Mouse (Mus musculus) liver, adult 2 months (tissue): ENCODE data around the gene Ltbp1. TPM values are rescaled to one million over a fixed set of nuclear protein-coding genes. Genes with fewer than 3 reads are reported as not detected.

Experiments used
- DNase-seq: peaks from one replicate; pipeline ENCODE4 v3.0.0-alpha.2; 2011; ENCODE audit warnings: low read depth, low spot score; ENCODE audit errors: extremely low read depth
- H3K27ac ChIP-seq: fragments of 200-500 bp; replicated peaks from 2 replicates; pipeline ENCODE4 v1.5.1; 2012; ENCODE audit warnings: low read depth, mild to moderate bottlenecking, control low read depth, inconsistent platforms, low read length; ENCODE audit not compliant: insufficient read depth
- H3K27me3 ChIP-seq: fragments of 200-500 bp; 2 replicates; pipeline ENCODE4 v1.6.1; 2012; ENCODE audit warnings: mild to moderate bottlenecking, moderate library complexity, low read length, inconsistent platforms; ENCODE audit not compliant: control insufficient read depth, insufficient read depth
- H3K36me3 ChIP-seq: fragments of 200-500 bp; 2 replicates; pipeline ENCODE4 v1.6.1; 2012; ENCODE audit warnings: low read length, inconsistent platforms; ENCODE audit not compliant: control insufficient read depth, insufficient read depth
- H3K4me1 ChIP-seq: fragments of 200-500 bp; 2 replicates; pipeline ENCODE4 v1.6.1; 2011; ENCODE audit warnings: low read length; ENCODE audit not compliant: control insufficient read depth, insufficient read depth
- H3K4me3 ChIP-seq: fragments of 200-500 bp; 2 replicates; pipeline ENCODE4 v1.5.1; 2011; ENCODE audit warnings: low read depth, mild to moderate bottlenecking, control low read depth, low read length, moderate library complexity; ENCODE audit not compliant: insufficient read depth
- H3K79me2 ChIP-seq: fragments of 200-500 bp; 2 replicates; pipeline ENCODE4 v1.6.1; 2012; ENCODE audit warnings: inconsistent platforms, mild to moderate bottlenecking, low read length, moderate library complexity; ENCODE audit not compliant: control insufficient read depth, insufficient read depth
- H3K9ac ChIP-seq: fragments of 200-500 bp; 2 replicates; pipeline ENCODE4 v1.6.1; 2012; ENCODE audit warnings: low read depth, mild to moderate bottlenecking, control low read depth, inconsistent platforms, low read length
- CTCF ChIP-seq: fragments of 200-500 bp; IDR thresholded peaks from 2 replicates; pipeline ENCODE4 v1.5.1; 2011; ENCODE audit warnings: low read depth, low read length, control low read depth
- POLR2A ChIP-seq: fragments of 200-500 bp; IDR thresholded peaks from 2 replicates; pipeline ENCODE4 v1.6.1; 2011; ENCODE audit warnings: low read length, control low read depth; ENCODE audit not compliant: insufficient read depth; ENCODE audit errors: extremely low read depth
- WGBS: fragments of 180-500 bp; shearing (Covaris S2); methylation state at CpG from one replicate; pipeline ENCODE4 v1.1.7; 2018; 5-methylcytosine and 5-hydroxymethylcytosine counted together
- polyA plus RNA-seq: library from polyadenylated mRNA; depleted of rRNA; stranded (reverse); fragments of >200 nt; gene quantifications from 2 replicates; pipeline ENCODE4 v1.2.3, GENCODE M21; 2012
- total RNA-seq: library from RNA; depleted of rRNA; stranded (reverse); fragments of >200 nt; gene quantifications from 2 replicates; pipeline ENCODE4 v1.2.3, GENCODE M21; 2014

The Ltbp1 gene
- total and polyA plus RNA-seq, 2 experiments, result 1.1 to 1.5 TPM

GRCm38 (mm10) chr17:75161062-75161461, 155.7 kb downstream of the Ltbp1 start:
- Histone ChIP-seq H3K27ac (no peak overlapping the region), H3K4me1 (no peaks in the 10 kb centered on the region), H3K9ac (no peak overlapping the region), H3K36me3 (no peaks in the 10 kb centered on the region), H3K27me3 (no peaks in the 10 kb centered on the region), H3K4me3 (no peak overlapping the region), H3K79me2 (no peaks in the 10 kb centered on the region)
- 85% methylated on average over 10 of the region's 10 CpGs for WGBS
- TF ChIP-seq POLR2A (no peak), CTCF (no peak)
- DNase-seq, result no peak

DNA sequence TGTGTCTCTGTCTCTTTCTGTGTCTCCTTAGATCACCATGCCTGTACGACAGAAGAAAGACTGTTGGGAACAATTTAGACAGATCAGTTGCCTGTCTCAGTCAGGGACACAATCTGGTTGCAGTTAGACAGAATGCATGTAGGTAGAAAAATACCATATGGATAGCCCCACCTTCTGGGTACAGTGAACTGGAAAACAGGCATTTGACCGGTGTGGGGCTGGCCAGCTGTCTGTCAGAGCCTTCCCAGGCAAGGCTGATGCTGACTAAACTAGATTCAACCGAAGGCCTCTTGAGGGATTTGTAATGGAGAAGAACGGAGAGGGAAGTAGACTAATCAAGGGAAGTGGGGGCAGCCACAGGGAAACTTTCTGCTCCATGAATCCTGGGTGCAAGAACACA, 156.6 kb downstream of the Ltbp1 start:
- no peaks in the 10 kb centered on the region for H3K36me3 ChIP-seq
- no peak overlapping the region for H3K9ac ChIP-seq
- DNase-seq, result no peak
- no peaks in the 10 kb centered on the region for H3K79me2 ChIP-seq
- H3K4me3 ChIP-seq, result no peak overlapping the region
- no peaks in the 10 kb centered on the region for H3K4me1 ChIP-seq
- H3K27me3 ChIP-seq, result no peaks in the 10 kb centered on the region
- 84% methylated on average over 4 of the region's 4 CpGs for WGBS
- H3K27ac ChIP-seq, result no peak overlapping the region
- TF ChIP-seq POLR2A (no peak), CTCF (no peak)

DNA sequence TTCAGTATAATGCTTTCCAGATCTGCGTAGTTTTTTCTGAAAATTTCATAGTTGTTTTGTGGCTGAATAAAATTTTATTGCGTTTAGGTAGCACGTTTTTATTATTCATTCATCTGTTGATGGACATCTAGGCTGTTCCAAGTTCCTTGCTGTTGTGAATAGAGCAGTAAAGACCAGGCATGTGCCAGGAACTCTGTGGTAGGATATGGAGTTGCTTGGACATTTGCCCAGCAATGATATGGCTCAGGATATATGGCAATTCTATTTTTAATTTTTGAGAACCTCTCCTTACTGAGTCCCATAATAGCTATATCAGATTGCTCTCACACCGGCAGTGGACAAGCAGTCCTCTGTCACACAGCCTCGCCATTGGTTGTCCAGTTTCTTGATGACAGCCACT, 159.2 kb downstream of the Ltbp1 start:
- no peak overlapping the region for H3K27ac ChIP-seq
- no peaks in the 10 kb centered on the region for H3K4me1 ChIP-seq
- no peaks in the 10 kb centered on the region for H3K36me3 ChIP-seq
- no peak for DNase-seq
- 87% methylated on average over 5 of the region's 5 CpGs for WGBS
- no peak overlapping the region for H3K9ac ChIP-seq
- TF ChIP-seq CTCF (no peak), POLR2A (no peak)
- no peak overlapping the region for H3K4me3 ChIP-seq
- no peaks in the 10 kb centered on the region for H3K27me3 ChIP-seq
- no peaks in the 10 kb centered on the region for H3K79me2 ChIP-seq

DNA sequence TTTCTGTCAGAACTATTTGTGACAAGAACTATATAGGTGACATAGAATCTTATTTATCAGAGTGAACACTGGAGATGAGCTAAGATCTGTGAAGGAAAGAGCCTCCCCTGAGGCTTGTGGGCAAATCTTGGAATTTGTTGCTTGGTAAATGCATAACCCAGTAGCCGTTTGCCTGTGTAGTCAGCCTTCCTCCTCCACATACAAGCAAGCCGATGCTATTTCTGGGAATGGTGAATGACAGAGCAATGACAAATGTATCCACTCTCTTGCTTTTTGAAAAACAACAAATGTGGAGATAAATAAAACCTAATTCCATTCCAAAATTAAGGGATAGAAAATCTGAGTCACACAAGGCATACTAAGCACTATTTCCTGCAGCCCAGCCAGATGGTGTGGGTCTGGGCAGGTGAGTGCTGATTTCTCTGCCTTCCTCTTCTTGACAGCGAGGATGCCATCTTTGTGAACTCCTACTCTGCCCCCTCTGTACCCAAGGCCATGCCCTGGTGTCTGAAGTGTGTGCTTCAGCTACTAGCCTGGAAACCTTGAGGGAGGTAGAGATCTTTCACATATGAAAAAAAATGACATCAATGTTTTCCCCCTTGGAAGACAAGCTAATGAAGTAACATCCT, 163.3 kb downstream of the Ltbp1 start:
- Histone ChIP-seq H3K27me3 (no peaks in the 10 kb centered on the region), H3K4me1 (no peaks in the 10 kb centered on the region), H3K79me2 (no peaks in the 10 kb centered on the region), H3K4me3 (no peak overlapping the region), H3K9ac (no peak overlapping the region), H3K36me3 (no peaks in the 10 kb centered on the region), H3K27ac (no peak overlapping the region)
- no peak for DNase-seq
- WGBS, result 78% methylated on average over 3 of the region's 3 CpGs
- no peak for TF ChIP-seq POLR2A
- TF ChIP-seq CTCF, result no peak

- no peak for DNase-seq
- H3K79me2 ChIP-seq, result no peaks in the 10 kb centered on the region
- H3K27ac ChIP-seq, result no peak overlapping the region
- no peaks in the 10 kb centered on the region for H3K36me3 ChIP-seq
- TF ChIP-seq POLR2A, result no peak
- H3K27me3 ChIP-seq, result no peaks in the 10 kb centered on the region
- H3K4me1 ChIP-seq, result no peaks in the 10 kb centered on the region
- H3K4me3 ChIP-seq, result no peak overlapping the region
- H3K9ac ChIP-seq, result no peak overlapping the region
- 72% methylated on average over 7 of the region's 7 CpGs for WGBS
These were observed 166.3 kb downstream of the Ltbp1 start for GRCm38 (mm10) chr17:75171659-75172058.

DNA sequence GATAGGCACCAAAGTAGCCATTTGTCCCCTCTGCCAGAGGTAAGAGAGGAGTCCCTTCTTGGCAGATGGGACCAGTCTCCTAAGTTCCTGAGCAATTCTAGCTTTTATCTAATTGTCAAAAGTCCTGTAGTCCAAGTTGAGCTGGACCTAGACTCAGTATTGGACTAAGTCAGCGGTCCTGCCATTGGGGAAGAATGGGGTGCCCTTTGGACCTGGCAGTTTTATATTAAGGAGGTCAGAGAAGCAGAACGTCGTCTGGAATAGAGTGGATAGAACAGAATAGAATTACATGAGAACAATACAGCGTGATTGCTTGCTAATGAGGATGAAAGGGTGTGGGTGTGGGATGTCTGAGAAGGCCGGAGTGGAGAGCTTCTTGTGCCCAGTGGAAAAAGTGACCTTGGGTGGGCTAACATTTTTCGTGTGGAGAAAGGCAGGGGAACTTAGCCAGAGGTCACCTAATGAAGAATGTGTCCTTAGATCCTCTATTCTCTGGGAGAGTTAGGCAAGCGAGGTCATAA, 167.4 kb downstream of the Ltbp1 start:
- H3K9ac ChIP-seq, result no peak overlapping the region
- WGBS, result 82% methylated on average over 7 of the region's 7 CpGs
- H3K4me3 ChIP-seq, result no peak overlapping the region
- H3K36me3 ChIP-seq, result no peaks in the 10 kb centered on the region
- no peak for TF ChIP-seq CTCF
- TF ChIP-seq POLR2A, result no peak
- H3K27me3 ChIP-seq, result no peaks in the 10 kb centered on the region
- no peak for DNase-seq
- no peaks in the 10 kb centered on the region for H3K79me2 ChIP-seq
- H3K27ac ChIP-seq, result no peak overlapping the region
- no peaks in the 10 kb centered on the region for H3K4me1 ChIP-seq
